Mouse (Mus musculus) thymus, adult 2 months (tissue): Measurements from ENCODE around the gene Rhog. TPM values are rescaled to one million over a fixed set of nuclear protein-coding genes. Genes with fewer than 3 reads are reported as not detected.

ENCODE experiments used
- DNase-seq: peaks from one replicate; pipeline ENCODE4 v3.0.0; 2021
- H3K27ac ChIP-seq: fragments of 200-500 bp; 2 replicates; pipeline ENCODE4 v1.5.1; 2012; ENCODE audit warnings: low read length, control low read depth; ENCODE audit not compliant: control insufficient read depth, insufficient read depth
- H3K27me3 ChIP-seq: fragments of 200-500 bp; 2 replicates; pipeline ENCODE4 v1.6.1; 2012; ENCODE audit warnings: mild to moderate bottlenecking, low read length, moderate library complexity, mixed read lengths; ENCODE audit not compliant: control insufficient read depth, insufficient read depth
- H3K36me3 ChIP-seq: fragments of 200-500 bp; 2 replicates; pipeline ENCODE4 v1.6.1; 2012; ENCODE audit warnings: mild to moderate bottlenecking, low read length, moderate library complexity; ENCODE audit not compliant: control insufficient read depth, insufficient read depth
- H3K4me1 ChIP-seq: fragments of 200-500 bp; replicated peaks from 2 replicates; pipeline ENCODE4 v1.6.1; 2012; ENCODE audit warnings: low read length; ENCODE audit not compliant: control insufficient read depth, insufficient read depth
- H3K4me3 ChIP-seq: fragments of 200-500 bp; 2 replicates; pipeline ENCODE4 v1.5.1; 2012; ENCODE audit warnings: mild to moderate bottlenecking, low read length, control low read depth, moderate library complexity; ENCODE audit not compliant: control insufficient read depth, insufficient read depth
- CTCF ChIP-seq: fragments of 200-500 bp; IDR thresholded peaks from 2 replicates; pipeline ENCODE4 v1.5.1; 2012; ENCODE audit warnings: mild to moderate bottlenecking, control low read depth, low read length, moderate library complexity, borderline replicate concordance; ENCODE audit not compliant: control insufficient read depth, poor library complexity, insufficient read depth; ENCODE audit errors: extremely low read depth
- POLR2A ChIP-seq: fragments of 200-500 bp; IDR thresholded peaks from 2 replicates; pipeline ENCODE4 v1.6.1; 2012; ENCODE audit warnings: mild to moderate bottlenecking, low read length, control low read depth, moderate library complexity; ENCODE audit not compliant: control insufficient read depth, poor library complexity, insufficient read depth; ENCODE audit errors: extremely low read depth
- WGBS: fragments of 180-500 bp; shearing (Covaris S2); methylation state at CpG from one replicate; pipeline ENCODE4 v1.1.7; 2018; 5-methylcytosine and 5-hydroxymethylcytosine counted together
- polyA plus RNA-seq: library from polyadenylated mRNA; depleted of rRNA; stranded (reverse); fragments of >200 nt; gene quantifications from 2 replicates; pipeline ENCODE4 v1.2.3, GENCODE M21; 2012

Gene Rhog
- polyA plus RNA-seq, 1 experiment, result 221 TPM

- Histone ChIP-seq H3K4me3 (no peak overlapping the region), H3K4me1 (peaks cover 49% of the 10 kb centered on the region), H3K27ac (no peak overlapping the region)
These were observed 9.6 kb downstream of the Rhog start for GRCm38 (mm10) chr7:102246265-102246664.

GRCm38 (mm10) chr7:102245775-102246174 lies 10.1 kb downstream of the Rhog start:
- H3K36me3 ChIP-seq, result peaks cover 13% of the 10 kb centered on the region

More at GRCm38 (mm10) chr7:102246265-102246664, 9.6 kb downstream of the Rhog start:
- TF ChIP-seq POLR2A (no peak), CTCF (no peak)
- no peaks in the 10 kb centered on the region for H3K27me3 ChIP-seq
- no peak for DNase-seq
- 52% methylated on average over 6 of the region's 6 CpGs for WGBS
- H3K36me3 ChIP-seq, result peaks cover 8% of the 10 kb centered on the region; the same call in 1 of the 2 replicates

GRCm38 (mm10) chr7:102244782-102245535 lies 10.9 kb downstream of the Rhog start:
- Histone ChIP-seq H3K27me3 (no peaks in the 10 kb centered on the region), H3K27ac (no peak overlapping the region), H3K4me3 (no peak overlapping the region), H3K36me3 (peaks cover 20% of the 10 kb centered on the region), H3K4me1 (peaks cover 48% of the 10 kb centered on the region)
- no peak for TF ChIP-seq CTCF
- TF ChIP-seq POLR2A, result no peak
- no peak for DNase-seq
- WGBS, result 77% methylated on average over 3 of the region's 3 CpGs

More at GRCm38 (mm10) chr7:102245775-102246174, 10.1 kb downstream of the Rhog start:
- WGBS, result 0% methylated on average over 1 of the region's 1 CpGs
- Histone ChIP-seq H3K27ac (peak overlapping the region; percentile 14; the same call in 1 of the 2 replicates), H3K4me3 (no peak overlapping the region), H3K4me1 (peaks cover 48% of the 10 kb centered on the region), H3K27me3 (no peaks in the 10 kb centered on the region)
- TF ChIP-seq CTCF, result no peak
- TF ChIP-seq POLR2A, result no peak
- peak; percentile 36 for DNase-seq

GRCm38 (mm10) chr7:102243870-102244269 lies 12.0 kb downstream of the Rhog start:
- Histone ChIP-seq H3K27ac (peak overlapping the region; percentile 32; the same call in 1 of the 2 replicates), H3K4me3 (no peak overlapping the region), H3K36me3 (peaks cover 31% of the 10 kb centered on the region), H3K27me3 (no peaks in the 10 kb centered on the region), H3K4me1 (peaks cover 48% of the 10 kb centered on the region)
- WGBS, result 40% methylated on average over 2 of the region's 2 CpGs
- DNase-seq, result peak; percentile 29
- TF ChIP-seq POLR2A (no peak), CTCF (no peak)

GRCm38 (mm10) chr7:102242917-102243316 lies 12.9 kb downstream of the Rhog start:
- 91% methylated on average over 3 of the region's 3 CpGs for WGBS
- Histone ChIP-seq H3K36me3 (peaks cover 41% of the 10 kb centered on the region), H3K27ac (no peak overlapping the region), H3K27me3 (no peaks in the 10 kb centered on the region), H3K4me1 (peaks cover 41% of the 10 kb centered on the region), H3K4me3 (no peak overlapping the region)
- DNase-seq, result no peak
- TF ChIP-seq POLR2A (no peak), CTCF (no peak)

- H3K27ac ChIP-seq, result no peak overlapping the region
- H3K4me3 ChIP-seq, result no peak overlapping the region
- H3K36me3 ChIP-seq, result peaks cover 46% of the 10 kb centered on the region
- no peaks in the 10 kb centered on the region for H3K27me3 ChIP-seq
- peaks cover 35% of the 10 kb centered on the region for H3K4me1 ChIP-seq
- DNase-seq, result no peak
- WGBS, result 92% methylated on average over 5 of the region's 5 CpGs
- TF ChIP-seq POLR2A (no peak), CTCF (no peak)
These were observed 13.5 kb downstream of the Rhog start for GRCm38 (mm10) chr7:102242371-102242770.
